Mouse (Mus musculus): Measurements from ENCODE around the gene Klk1b3.

- TF ChIP-seq GATA1 (IDR thresholded peaks at IDR 0.05; ENCODE audit: borderline replicate concordance, low read length) = no peak
- no peak for TF ChIP-seq FLI1 (IDR thresholded peaks at IDR 0.05; ENCODE audit: low read length)
Measured at GRCm38 (mm10) chr7:44246984-44247470, 49.0 kb downstream of the Klk1b3 start.

Data from megakaryocyte, embryonic 14.5 days (primary cell).